Mouse (Mus musculus) liver, embryonic 14.5 days (tissue): Measurements from ENCODE around the gene Gm28043.

Source experiments
- CTCF ChIP-seq: IDR thresholded peaks from 2 replicates; pipeline ENCODE4 v1.5.1; 2016; ENCODE audit warnings: antibody characterized with exemption, low read depth, control low read depth
- EP300 ChIP-seq: IDR thresholded peaks from 2 replicates; pipeline ENCODE4 v1.6.1; 2016; ENCODE audit warnings: antibody characterized with exemption, low read depth

DNA sequence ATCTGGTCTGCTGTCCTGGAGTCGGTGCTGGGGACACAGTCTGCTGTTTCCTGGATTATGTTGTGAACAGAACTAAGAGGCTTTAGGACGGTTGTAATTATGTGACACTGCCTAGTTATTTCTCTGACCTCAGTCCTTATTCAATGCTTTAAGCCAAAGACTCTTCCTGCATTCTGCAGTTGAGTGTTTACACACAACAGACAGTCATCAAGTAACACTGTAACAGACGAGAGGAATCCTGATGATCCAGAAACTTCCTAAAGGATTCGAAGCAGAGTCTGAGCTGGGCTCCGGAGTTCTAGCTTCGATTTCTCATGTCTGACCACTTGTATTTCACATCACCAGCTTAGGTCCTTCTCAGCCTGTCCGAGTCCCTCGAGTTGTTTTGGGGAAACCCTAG, 63.9 kb downstream of the Gm28043 start:
- TF ChIP-seq CTCF (no peak), EP300 (no peak)
